Mouse (Mus musculus) spleen, adult 2 months (tissue): Measurements from ENCODE around the gene Slc45a1.

ENCODE experiments used
- CTCF ChIP-seq: fragments of 200-500 bp; IDR thresholded peaks from 2 replicates; pipeline ENCODE4 v1.5.1; 2011; ENCODE audit warnings: mild to moderate bottlenecking, inconsistent platforms; ENCODE audit not compliant: insufficient read depth, insufficient read length, insufficient replicate concordance; ENCODE audit errors: extremely low read depth
- POLR2A ChIP-seq: fragments of 200-500 bp; IDR thresholded peaks from 2 replicates; pipeline ENCODE4 v1.6.1; 2011; ENCODE audit warnings: low read depth, low read length, inconsistent platforms

- no peak for TF ChIP-seq POLR2A
- TF ChIP-seq CTCF = no peak
Observed at GRCm38 (mm10) chr4:150590621-150591282, 61.2 kb downstream of the Slc45a1 start.
